Mouse (Mus musculus) hindbrain, embryonic 16.5 days (tissue): ENCODE results near the gene Hnf4a. TPM values are rescaled to one million over a fixed set of nuclear protein-coding genes. Genes with fewer than 3 reads are reported as not detected.
"Not testable (repeated sequence)": the region's sequence is repeated elsewhere in the genome, so short reads cannot be mapped to it uniquely, and the experiment has no call there.

ENCODE experiments used
- ATAC-seq: fragments of 200-750 bp; cut with Nextera tagmentation; 2 replicates; pipeline ENCODE4 v1.8.0; 2017; ENCODE audit warnings: moderate TSS enrichment, moderate library complexity
- H3K27ac ChIP-seq: fragments of 300-500 bp; sonication (generic); 2 replicates; pipeline ENCODE4 v1.5.1; 2014; ENCODE audit warnings: low read depth, mild to moderate bottlenecking, control low read depth, low read length, moderate library complexity
- H3K27me3 ChIP-seq: fragments of 300-500 bp; sonication (generic); replicated peaks from 2 replicates; pipeline ENCODE4 v1.6.1; 2014; ENCODE audit warnings: low read length; ENCODE audit not compliant: control insufficient read depth, insufficient read depth
- H3K36me3 ChIP-seq: fragments of 300-500 bp; sonication (generic); 2 replicates; pipeline ENCODE4 v1.6.1; 2014; ENCODE audit warnings: mild to moderate bottlenecking, low read length, moderate library complexity, mixed read lengths; ENCODE audit not compliant: control insufficient read depth, insufficient read depth
- H3K4me1 ChIP-seq: fragments of 300-500 bp; sonication (generic); 2 replicates; pipeline ENCODE4 v1.6.1; 2014; ENCODE audit warnings: low read depth, low read length; ENCODE audit not compliant: control insufficient read depth, insufficient read depth
- H3K4me2 ChIP-seq: fragments of 300-500 bp; sonication (generic); 2 replicates; pipeline ENCODE4 v1.6.1; 2014; ENCODE audit warnings: mild to moderate bottlenecking, low read length, control low read depth, moderate library complexity
- H3K4me3 ChIP-seq: fragments of 300-500 bp; sonication (generic); 2 replicates; pipeline ENCODE4 v1.5.1; 2014; ENCODE audit warnings: mild to moderate bottlenecking, low read length, control low read depth, moderate library complexity
- H3K9ac ChIP-seq: fragments of 300-500 bp; sonication (generic); 2 replicates; pipeline ENCODE4 v1.6.1; 2014; ENCODE audit warnings: low read depth, mild to moderate bottlenecking, control low read depth, low read length, moderate library complexity
- H3K9me3 ChIP-seq: fragments of 300-500 bp; sonication (generic); 2 replicates; pipeline ENCODE4 v1.6.1; 2014; ENCODE audit warnings: mild to moderate bottlenecking, low read length, moderate library complexity; ENCODE audit not compliant: control insufficient read depth
- WGBS: fragments of 180-500 bp; shearing (Covaris S2); extraction: QIAGEN DNeasy Blood & Tissue Kit; methylation state at CpG from one replicate; pipeline ENCODE4 v1.1.7; 2014; 5-methylcytosine and 5-hydroxymethylcytosine counted together
- polyA plus RNA-seq: library from polyadenylated mRNA; unstranded; fragments of >200 nt; fragmentation: Nextera tagmentation; extraction: Ambion mirVana; gene quantifications from 2 replicates; pipeline ENCODE4 v1.2.1, GENCODE M21; 2015

Hnf4a gene
- polyA plus RNA-seq = 0.05 TPM in 1 of 2 replicates, not detected in the other

DNA sequence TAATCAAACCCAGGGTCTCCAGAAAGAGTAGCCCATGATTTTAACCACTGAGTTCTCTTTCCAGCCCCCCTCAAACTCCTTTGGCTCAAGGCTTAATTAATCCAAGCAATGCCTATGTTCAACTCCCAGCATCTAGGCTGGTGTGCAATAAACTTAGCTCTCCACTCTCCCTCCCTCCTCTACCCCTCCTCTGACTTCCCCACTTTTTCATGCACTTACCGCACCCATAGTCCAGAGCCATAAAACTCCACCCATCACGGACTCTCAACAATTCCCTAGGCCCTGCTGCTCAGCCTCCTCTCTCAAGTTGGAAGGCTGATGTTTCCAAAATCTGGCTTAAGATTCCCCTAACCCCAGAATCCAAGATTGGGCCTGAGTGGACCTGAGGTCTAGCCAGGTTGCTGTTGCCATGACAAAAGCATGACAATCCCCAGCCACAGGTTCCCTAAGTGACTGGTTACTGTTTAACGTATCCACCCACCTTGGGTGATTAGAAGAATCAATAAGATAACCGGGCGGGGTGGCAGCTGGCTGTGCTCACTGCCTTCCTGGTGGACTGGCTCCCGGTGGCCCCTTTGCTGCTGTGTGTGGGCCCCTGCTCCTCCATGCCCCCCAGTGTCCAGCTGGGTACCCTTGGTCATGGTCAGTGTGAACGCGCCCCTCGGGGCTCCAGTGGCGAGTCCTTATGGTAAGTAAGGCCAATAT is at the start of gene Hnf4a:
TSS of gene Hnf4a (plus strand) at position 509 of the 705 bp plus-strand sequence.
- H3K36me3 ChIP-seq = no peaks in the 10 kb centered on the region
- H3K4me1 ChIP-seq = no peaks in the 10 kb centered on the region
- 80% methylated on average over 10 of the region's 10 CpGs for WGBS
- no peak for ATAC-seq
- no peaks in the 10 kb centered on the region; the same call in 1 of the 2 replicates for H3K27me3 ChIP-seq
- H3K4me3 ChIP-seq = no peak within 1 kb of the TSS
- no peak within 1 kb of the TSS for H3K4me2 ChIP-seq
- no peak within 1 kb of the TSS for H3K9ac ChIP-seq
- no peaks in the 10 kb centered on the region for H3K9me3 ChIP-seq
- H3K27ac ChIP-seq = no peak within 1 kb of the TSS

GRCm38 (mm10) chr2:163458539-163459265 is 47.9 kb upstream of the Hnf4a start:
- H3K4me1 ChIP-seq = peaks cover 7% of the 10 kb centered on the region; the same call in 1 of the 2 replicates
- ATAC-seq = 0 out of 2 replicates have a peak, but pooled peaks have one; percentile 5
- WGBS = 53% methylated on average over 27 of the region's 27 CpGs
- H3K9me3 ChIP-seq = no peaks in the 10 kb centered on the region
- H3K27ac ChIP-seq = peak overlapping the region; percentile 58
- H3K27me3 ChIP-seq = no peaks in the 10 kb centered on the region
- peaks cover 14% of the 10 kb centered on the region for H3K36me3 ChIP-seq
- H3K9ac ChIP-seq = peak overlapping the region; percentile 38; the same call in 1 of the 2 replicates
- no peak overlapping the region; the same call in 1 of the 2 replicates for H3K4me3 ChIP-seq
- peak overlapping the region; percentile 35 for H3K4me2 ChIP-seq

GRCm38 (mm10) chr2:163459380-163459779 is 47.2 kb upstream of the Hnf4a start:
- H3K4me3 ChIP-seq = peak overlapping the region; percentile 6; the same call in 1 of the 2 replicates
- peak overlapping the region; percentile 35 for H3K4me2 ChIP-seq
- peaks cover 7% of the 10 kb centered on the region for H3K36me3 ChIP-seq
- no peaks in the 10 kb centered on the region for H3K9me3 ChIP-seq
- H3K4me1 ChIP-seq = peaks cover 7% of the 10 kb centered on the region; the same call in 1 of the 2 replicates
- ATAC-seq = peak; percentile 47
- H3K27me3 ChIP-seq = no peaks in the 10 kb centered on the region
- WGBS = 37% methylated on average over 10 of the region's 10 CpGs
- peak overlapping the region; percentile 58 for H3K27ac ChIP-seq
- peak overlapping the region; percentile 38 for H3K9ac ChIP-seq

GRCm38 (mm10) chr2:163460622-163461021 is 46.0 kb upstream of the Hnf4a start:
- H3K27ac ChIP-seq = no peak overlapping the region
- no peak for ATAC-seq
- no peak overlapping the region for H3K4me2 ChIP-seq
- peaks cover under 1% of the 10 kb centered on the region; the same call in 1 of the 2 replicates for H3K36me3 ChIP-seq
- H3K9ac ChIP-seq = no peak overlapping the region
- peaks cover 7% of the 10 kb centered on the region; the same call in 1 of the 2 replicates for H3K4me1 ChIP-seq
- H3K4me3 ChIP-seq = no peak overlapping the region
- H3K9me3 ChIP-seq = no peaks in the 10 kb centered on the region
- WGBS = 91% methylated on average over 8 of the region's 8 CpGs
- no peaks in the 10 kb centered on the region for H3K27me3 ChIP-seq

- H3K9ac ChIP-seq, H3K27me3 ChIP-seq, H3K4me2 ChIP-seq, ATAC-seq, H3K4me3 ChIP-seq, H3K4me1 ChIP-seq, H3K27ac ChIP-seq, H3K9me3 ChIP-seq, H3K36me3 ChIP-seq: not testable (repeated sequence)
- WGBS = 91% methylated on average over 8 of the region's 9 CpGs
Observed at GRCm38 (mm10) chr2:163461307-163461706, 45.3 kb upstream of the Hnf4a start.

- H3K4me2 ChIP-seq = no peak overlapping the region
- H3K27ac ChIP-seq = no peak overlapping the region
- H3K4me3 ChIP-seq = no peak overlapping the region
- 82% methylated on average over 5 of the region's 5 CpGs for WGBS
- no peaks in the 10 kb centered on the region for H3K27me3 ChIP-seq
- no peak overlapping the region for H3K9ac ChIP-seq
- peaks cover 8% of the 10 kb centered on the region for H3K36me3 ChIP-seq
- ATAC-seq = no peak
- H3K4me1 ChIP-seq = peaks cover 7% of the 10 kb centered on the region; the same call in 1 of the 2 replicates
- no peaks in the 10 kb centered on the region for H3K9me3 ChIP-seq
Observed at GRCm38 (mm10) chr2:163462386-163462785, 44.2 kb upstream of the Hnf4a start.

- H3K9ac ChIP-seq = no peak overlapping the region
- H3K27me3 ChIP-seq = no peaks in the 10 kb centered on the region
- H3K4me2 ChIP-seq = no peak overlapping the region
- H3K4me1 ChIP-seq = peaks cover 7% of the 10 kb centered on the region; the same call in 1 of the 2 replicates
- WGBS = 80% methylated on average over 11 of the region's 11 CpGs
- H3K27ac ChIP-seq = no peak overlapping the region
- H3K9me3 ChIP-seq = no peaks in the 10 kb centered on the region
- no peak overlapping the region for H3K4me3 ChIP-seq
- peaks cover 11% of the 10 kb centered on the region for H3K36me3 ChIP-seq
- ATAC-seq = no peak
Observed at GRCm38 (mm10) chr2:163462801-163463200, 43.8 kb upstream of the Hnf4a start.

- Histone ChIP-seq H3K9ac (no peak overlapping the region), H3K9me3 (no peaks in the 10 kb centered on the region), H3K4me1 (peaks cover 7% of the 10 kb centered on the region; the same call in 1 of the 2 replicates), H3K4me3 (no peak overlapping the region), H3K27ac (no peak overlapping the region), H3K27me3 (no peaks in the 10 kb centered on the region), H3K4me2 (no peak overlapping the region), H3K36me3 (peaks cover 16% of the 10 kb centered on the region)
- ATAC-seq = no peak
- WGBS = 73% methylated on average over 10 of the region's 10 CpGs
Observed at GRCm38 (mm10) chr2:163463251-163463769, 43.3 kb upstream of the Hnf4a start.

DNA sequence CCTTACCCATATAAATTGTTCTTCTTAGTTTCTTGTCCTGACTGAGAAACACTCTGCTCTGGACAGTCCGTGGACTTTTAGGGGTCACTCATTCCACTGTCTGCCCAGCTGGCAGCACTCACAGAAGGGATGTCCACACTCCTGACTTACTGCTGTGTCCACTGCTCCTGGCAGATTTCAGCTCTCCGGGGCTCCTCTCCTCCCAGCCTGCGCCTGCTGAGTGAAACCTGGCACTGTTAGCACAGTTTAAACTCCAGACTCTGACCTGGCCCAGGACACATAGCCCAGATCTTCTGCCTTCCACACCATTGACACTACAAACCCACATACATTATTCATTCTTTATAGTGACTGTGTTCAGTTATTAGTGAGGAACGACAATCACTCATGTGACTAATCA is 42.6 kb upstream of the Hnf4a start:
- H3K36me3 ChIP-seq = peaks cover 17% of the 10 kb centered on the region
- no peaks in the 10 kb centered on the region for H3K27me3 ChIP-seq
- ATAC-seq = no peak
- no peaks in the 10 kb centered on the region for H3K9me3 ChIP-seq
- no peak overlapping the region for H3K27ac ChIP-seq
- no peak overlapping the region for H3K9ac ChIP-seq
- H3K4me2 ChIP-seq = no peak overlapping the region
- no peak overlapping the region for H3K4me3 ChIP-seq
- H3K4me1 ChIP-seq = peaks cover 4% of the 10 kb centered on the region; the same call in 1 of the 2 replicates
- 74% methylated on average over 4 of the region's 4 CpGs for WGBS
